ENCODE assay signal across 8 mouse cellular contexts in genomic region chr2:18694611-18694950, GRCm38 (mm10). TPM values are rescaled to one million over a fixed set of nuclear protein-coding genes. Genes with fewer than 3 reads are reported as not detected.
A peak's percentile ranks its signal among the peaks of the same experiment; 100 is the strongest.
DNase-seq lines count a peak whose midpoint lies in the region; ATAC-seq and TF ChIP-seq lines count a peak whose summit lies in the region.

No protein-coding gene starts in this region.

- no peak for DNase-seq in liver, adult 2 months (ENCODE audit: extremely low read depth, low read depth, low spot score)
- no peak for DNase-seq in liver
- no peak for DNase-seq in testis, postnatal 10 days (ENCODE audit: low spot score)
- no peak for DNase-seq in T-cell, adult 2 months (ENCODE audit: low spot score)

- 2% methylated on average over 20 of the region's 20 CpGs for WGBS in liver, adult 2 months
- WGBS in embryonic facial prominence, embryonic 12.5 days = 1% methylated on average over 20 of the region's 20 CpGs
- under 1% methylated on average over 20 of the region's 20 CpGs for WGBS in intestine, embryonic 16.5 days
- under 1% methylated on average over 20 of the region's 20 CpGs for whole genome bisulfite sequencing in neural tube, embryonic 12.5 days

- H3K79me2 ChIP-seq in liver, adult 2 months (ENCODE audit: control insufficient read depth, insufficient read depth, low read length) = no peaks in the 10 kb centered on the region

- TF ChIP-seq CTCF in liver, adult 2 months (IDR thresholded peaks at IDR 0.05; ENCODE audit: low read depth, low read length) = no peak

- no peak for TF ChIP-seq POLR2A in liver, adult 2 months (IDR thresholded peaks at IDR 0.05; ENCODE audit: extremely low read depth, insufficient read depth, low read length)

- H3K27me3 ChIP-seq in liver, adult 2 months (ENCODE audit: control insufficient read depth, insufficient read depth, low read length) = peaks cover 31% of the 10 kb centered on the region
- peaks cover 53% of the 10 kb centered on the region for H3K27me3 ChIP-seq in embryonic facial prominence, embryonic 12.5 days
- peaks cover 54% of the 10 kb centered on the region for H3K27me3 ChIP-seq in intestine, embryonic 16.5 days (replicated peaks; ENCODE audit: control insufficient read depth, insufficient read depth, low read length)
- H3K27me3 ChIP-seq in neural tube, embryonic 12.5 days (replicated peaks) = peaks cover 74% of the 10 kb centered on the region

- H3K9ac ChIP-seq in liver, adult 2 months (ENCODE audit: low read depth, low read length) = peak overlapping the region; percentile 89
- peak overlapping the region; percentile 73 for H3K9ac ChIP-seq in embryonic facial prominence, embryonic 12.5 days
- peak overlapping the region; percentile 90 for H3K9ac ChIP-seq in intestine, embryonic 16.5 days (ENCODE audit: low read depth, low read length)
- peak overlapping the region; percentile 73 for H3K9ac ChIP-seq in neural tube, embryonic 12.5 days

- no peak for ATAC-seq in embryonic facial prominence, embryonic 12.5 days (ENCODE audit: insufficient number of reproducible peaks, insufficient read depth, low FRiP score, low TSS enrichment)
- peak; percentile 47; the same call in 1 of the 2 replicates for ATAC-seq in intestine, embryonic 16.5 days
- ATAC-seq in neural tube, embryonic 12.5 days (ENCODE audit: low FRiP score, low read depth) = peak; percentile 30
- no peak for ATAC-seq in inflammation-experienced regulatory T-cells, adult 6 months

- peak overlapping the region; percentile 97 for H3K4me2 ChIP-seq in embryonic facial prominence, embryonic 12.5 days (replicated peaks)
- peak overlapping the region; percentile 98 for H3K4me2 ChIP-seq in intestine, embryonic 16.5 days (ENCODE audit: low read depth, low read length)
- H3K4me2 ChIP-seq in neural tube, embryonic 12.5 days (replicated peaks) = peak overlapping the region; percentile 98

- H3K4me3 ChIP-seq in liver, adult 2 months (ENCODE audit: insufficient read depth, low read depth, low read length) = peak overlapping the region; percentile 88
- peak overlapping the region; percentile 57 for H3K4me3 ChIP-seq in embryonic facial prominence, embryonic 12.5 days
- peak overlapping the region; percentile 79 for H3K4me3 ChIP-seq in intestine, embryonic 16.5 days (ENCODE audit: low read length)
- H3K4me3 ChIP-seq in neural tube, embryonic 12.5 days = peak overlapping the region; percentile 49

- no peak overlapping the region for H3K27ac ChIP-seq in liver, adult 2 months (replicated peaks; ENCODE audit: insufficient read depth, low read depth, low read length)
- H3K27ac ChIP-seq in embryonic facial prominence, embryonic 12.5 days = no peak overlapping the region
- H3K27ac ChIP-seq in intestine, embryonic 16.5 days (ENCODE audit: low read length) = no peak overlapping the region
- H3K27ac ChIP-seq in neural tube, embryonic 12.5 days = no peak overlapping the region

- H3K36me3 ChIP-seq in liver, adult 2 months (ENCODE audit: control insufficient read depth, insufficient read depth, low read length) = no peaks in the 10 kb centered on the region
- no peaks in the 10 kb centered on the region for H3K36me3 ChIP-seq in embryonic facial prominence, embryonic 12.5 days
- no peaks in the 10 kb centered on the region for H3K36me3 ChIP-seq in intestine, embryonic 16.5 days (ENCODE audit: control insufficient read depth, insufficient read depth, low read length)
- no peaks in the 10 kb centered on the region for H3K36me3 ChIP-seq in neural tube, embryonic 12.5 days

- no peaks in the 10 kb centered on the region for H3K9me3 ChIP-seq in embryonic facial prominence, embryonic 12.5 days
- no peaks in the 10 kb centered on the region for H3K9me3 ChIP-seq in intestine, embryonic 16.5 days (ENCODE audit: control insufficient read depth, low read length)
- no peaks in the 10 kb centered on the region for H3K9me3 ChIP-seq in neural tube, embryonic 12.5 days

- H3K4me1 ChIP-seq in liver, adult 2 months (ENCODE audit: control insufficient read depth, insufficient read depth, low read length) = no peaks in the 10 kb centered on the region; the same call in 1 of the 2 replicates
- peaks cover 22% of the 10 kb centered on the region for H3K4me1 ChIP-seq in embryonic facial prominence, embryonic 12.5 days
- H3K4me1 ChIP-seq in intestine, embryonic 16.5 days (ENCODE audit: control insufficient read depth, insufficient read depth, low read length) = peaks cover 21% of the 10 kb centered on the region
- peaks cover 25% of the 10 kb centered on the region for H3K4me1 ChIP-seq in neural tube, embryonic 12.5 days

RNA-seq across cellular contexts. Expression of gene Spag6, which starts 0.7 kb away (rescaled TPM):
- total RNA-seq in liver, adult 2 months (2014; rRNA removed) = not detected in 2 replicates
- 0.20 TPM in 1 of 2 replicates, not detected in the other for polyA plus RNA-seq in liver, adult 2 months (2012; rRNA removed)
- polyA plus RNA-seq in embryonic facial prominence, embryonic 12.5 days (2016; fragmentation: Nextera tagmentation; extraction: Ambion mirVana) = 0.13 TPM in 1 of 2 replicates, not detected in the other
- 0.07 TPM in 1 of 2 replicates, not detected in the other for polyA plus RNA-seq in intestine, embryonic 16.5 days (2015; fragmentation: Nextera tagmentation; extraction: Ambion mirVana)
- polyA plus RNA-seq in neural tube, embryonic 12.5 days (2016; fragmentation: Nextera tagmentation; extraction: Ambion mirVana) = 0.13 and 0.34 TPM in 2 replicates
- not detected for polyA plus RNA-seq in inflammation-experienced regulatory T-cells, adult 6 months (2017; shearing (Covaris generic))

RNA-seq across cellular contexts. Expression of gene Bmi1, which starts 17.8 kb away (rescaled TPM):
- 19.9 and 20.4 TPM in 2 replicates for total RNA-seq in liver, adult 2 months (2014; rRNA removed)
- polyA plus RNA-seq in liver, adult 2 months (2012; rRNA removed) = 8.1 and 8.3 TPM in 2 replicates
- polyA plus RNA-seq in embryonic facial prominence, embryonic 12.5 days (2016; fragmentation: Nextera tagmentation; extraction: Ambion mirVana) = 32.3 and 34.3 TPM in 2 replicates
- polyA plus RNA-seq in intestine, embryonic 16.5 days (2015; fragmentation: Nextera tagmentation; extraction: Ambion mirVana) = 12.0 and 12.5 TPM in 2 replicates
- polyA plus RNA-seq in neural tube, embryonic 12.5 days (2016; fragmentation: Nextera tagmentation; extraction: Ambion mirVana) = 42.1 and 42.6 TPM in 2 replicates
- 10 to 100 TPM; 10.3 to 18.0 (median 13.0) TPM for polyA plus RNA-seq in inflammation-experienced regulatory T-cells, adult 6 months (2017; shearing (Covaris generic))

RNA-seq across cellular contexts. Expression of gene Commd3, which starts 22.4 kb away (rescaled TPM):
- 113 and 127 TPM in 2 replicates for total RNA-seq in liver, adult 2 months (2014; rRNA removed)
- 80.1 and 86.5 TPM in 2 replicates for polyA plus RNA-seq in liver, adult 2 months (2012; rRNA removed)
- 206 and 207 TPM in 2 replicates for polyA plus RNA-seq in embryonic facial prominence, embryonic 12.5 days (2016; fragmentation: Nextera tagmentation; extraction: Ambion mirVana)
- 232 and 238 TPM in 2 replicates for polyA plus RNA-seq in intestine, embryonic 16.5 days (2015; fragmentation: Nextera tagmentation; extraction: Ambion mirVana)
- 186 and 192 TPM in 2 replicates for polyA plus RNA-seq in neural tube, embryonic 12.5 days (2016; fragmentation: Nextera tagmentation; extraction: Ambion mirVana)
- polyA plus RNA-seq in inflammation-experienced regulatory T-cells, adult 6 months (2017; shearing (Covaris generic)) = 100 to 1,000 TPM; 214 to 252 (median 247) TPM

Comparison
In these comparisons a context has a peak if more than half of its experiments do, and no peak if none do; other contexts are left out.
1. ATAC-seq: peak in intestine, embryonic 16.5 days (single experiment) and neural tube, embryonic 12.5 days (single experiment); none in embryonic facial prominence, embryonic 12.5 days (single experiment) and inflammation-experienced regulatory T-cells, adult 6 months (single experiment).
2. Peak in every context shown above with its lines, with median percentiles within 50 percentile points of each other: H3K4me3 ChIP-seq, H3K9ac ChIP-seq and H3K4me2 ChIP-seq.